Mouse (Mus musculus): ENCODE results near the gene Sox30.

DNA sequence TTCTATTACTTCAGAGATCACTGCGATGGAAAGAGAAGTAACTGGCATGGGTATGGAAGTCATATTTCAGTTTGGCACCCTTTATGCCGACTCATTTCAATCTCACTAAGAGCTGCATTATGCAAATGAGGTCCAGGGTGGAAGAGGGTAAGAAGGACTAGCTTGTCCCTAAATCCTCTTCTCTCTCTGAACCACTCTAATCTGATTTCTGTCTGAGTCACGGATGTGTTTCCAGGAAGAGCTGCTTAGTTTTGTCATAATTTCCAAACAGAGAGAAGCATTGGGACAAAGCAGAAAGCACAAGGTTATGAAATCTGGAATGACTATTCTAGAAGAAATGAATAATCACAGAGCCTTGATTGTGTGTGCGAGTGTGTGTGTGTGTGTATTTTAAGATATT, 13.2 kb upstream of the Sox30 start:
- TF ChIP-seq MAFK (IDR thresholded peaks at IDR 0.05; ENCODE audit: insufficient read depth, low read depth, low read length) (no peak), CHD2 (IDR thresholded peaks at IDR 0.05; ENCODE audit: low read depth, low read length) (no peak), ZC3H11A (IDR thresholded peaks at IDR 0.05; ENCODE audit: borderline replicate concordance, low read depth, low read length) (no peak)

Measured in ES-E14 (cell line).